Mouse (Mus musculus) left cerebral cortex, adult 18-20 months (tissue): ENCODE measurements around the gene Mapre3. TPM values are rescaled to one million over a fixed set of nuclear protein-coding genes. Genes with fewer than 3 reads are reported as not detected.

Source experiments
- DNase-seq, 2 experiments: peaks; one replicate each; pipeline ENCODE4 v3.0.0; 2021 to 2022; ENCODE audit warnings: low spot score in 2 of 2, mixed read lengths in 1 of 2
- total RNA-seq, 2 experiments: library from RNA; stranded (reverse); gene quantifications; 2 replicates each; pipeline ENCODE4 v1.2.3; 2021

Mapre3 gene
- total RNA-seq, 2 experiments from 2014 or later = 221 to 228 TPM

DNA sequence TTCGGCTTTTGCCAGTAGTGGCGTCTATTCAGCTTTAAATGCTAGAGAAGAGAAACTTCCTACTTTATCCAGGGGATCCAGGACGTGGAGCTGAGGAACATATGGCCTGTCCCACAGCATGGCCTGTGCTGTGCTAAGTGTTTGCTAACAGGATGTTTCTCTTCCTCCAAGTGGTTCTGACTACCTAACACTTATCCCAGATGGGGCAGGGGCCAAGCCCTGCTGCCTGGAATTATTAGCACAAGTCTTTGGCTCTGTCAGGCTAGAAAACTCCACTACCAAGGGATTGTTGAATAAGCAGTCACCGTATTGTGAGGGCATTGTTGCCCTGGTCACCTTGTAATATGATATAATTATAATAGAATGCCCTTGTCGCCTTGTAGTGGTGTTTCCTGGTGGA lies 8.2 kb downstream of the Mapre3 start:
- no peak for DNase-seq

DNA sequence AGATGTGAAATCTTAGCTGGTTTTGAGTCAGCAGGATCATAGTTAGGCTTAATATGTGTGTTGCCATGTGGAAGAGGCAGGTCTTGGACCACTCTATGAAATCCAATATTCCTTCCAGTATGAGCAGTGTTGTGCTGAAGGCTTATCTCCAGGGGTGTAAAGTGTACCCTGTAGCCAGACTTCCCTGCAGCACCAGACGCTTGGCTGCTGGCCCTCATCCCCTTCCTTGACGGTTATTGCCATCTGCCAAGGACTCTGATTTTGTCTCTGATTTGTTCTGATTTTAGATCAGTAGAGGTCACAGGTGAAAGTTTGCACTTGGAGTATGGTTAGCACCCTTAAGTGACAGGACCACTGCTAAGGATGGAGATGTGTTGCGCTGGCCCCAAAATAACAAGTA lies 8.7 kb downstream of the Mapre3 start:
- DNase-seq = no peak

DNA sequence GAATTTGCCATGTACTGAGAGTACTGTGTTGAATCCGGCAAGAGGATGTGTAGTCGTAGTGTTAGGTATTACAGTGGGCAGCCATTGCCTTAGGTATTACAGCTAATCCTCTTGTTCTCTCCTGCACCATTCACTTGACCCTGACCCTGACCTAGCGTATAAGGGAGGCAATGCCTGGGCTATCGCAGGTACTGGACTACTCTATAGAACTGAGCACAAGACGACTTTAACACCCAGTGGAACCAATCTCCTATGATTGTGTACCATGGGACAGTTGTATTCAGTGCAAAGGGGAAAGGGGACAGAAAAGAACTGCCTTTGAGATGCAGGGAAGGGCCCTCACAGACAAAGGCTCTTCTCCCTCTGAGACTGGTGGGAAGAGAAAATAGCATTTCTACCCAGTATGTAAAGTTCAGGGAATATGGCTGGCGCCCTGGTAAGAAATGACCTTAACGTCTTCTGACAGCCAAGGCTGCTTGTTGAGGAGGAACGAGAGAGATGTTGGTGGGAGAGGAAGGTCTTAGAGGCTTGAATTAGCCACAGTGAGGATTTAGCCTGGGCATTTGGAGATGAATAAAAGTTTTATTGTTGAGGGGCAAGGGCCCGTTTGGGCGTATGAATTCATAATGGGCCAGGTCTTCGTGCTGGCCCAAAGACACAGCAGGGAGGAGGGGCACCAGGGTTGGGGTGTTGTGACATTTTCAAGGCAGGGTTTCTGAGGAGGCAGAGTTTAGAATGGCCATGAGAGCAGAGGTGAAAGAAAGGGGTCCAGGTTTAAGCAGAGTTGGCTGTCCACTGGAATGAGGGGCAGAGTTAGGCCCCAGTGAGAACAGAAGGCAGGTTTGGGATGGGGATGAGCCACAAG lies 9.9 kb downstream of the Mapre3 start:
- DNase-seq = no peak

DNA sequence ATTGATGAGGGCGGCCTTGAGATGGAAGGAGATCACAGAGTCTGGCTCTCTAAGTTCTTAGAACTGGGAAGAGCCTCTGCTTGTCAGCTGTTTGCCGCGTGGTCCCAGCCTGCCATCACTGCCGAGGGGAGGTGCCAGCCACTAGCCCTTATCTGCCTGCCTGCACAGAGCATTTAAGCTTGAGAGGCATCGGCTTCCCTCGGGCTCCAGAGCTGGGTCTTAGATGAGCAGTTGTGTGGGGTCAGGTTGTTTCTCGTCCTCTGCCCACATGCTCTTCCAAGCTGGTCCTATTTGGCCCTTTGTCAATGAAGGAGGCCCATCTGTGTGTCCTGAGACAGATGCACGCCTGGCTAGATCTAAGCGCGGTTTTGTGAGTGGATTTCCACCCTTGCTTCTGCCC lies 10.7 kb downstream of the Mapre3 start:
- no peak for DNase-seq

DNA sequence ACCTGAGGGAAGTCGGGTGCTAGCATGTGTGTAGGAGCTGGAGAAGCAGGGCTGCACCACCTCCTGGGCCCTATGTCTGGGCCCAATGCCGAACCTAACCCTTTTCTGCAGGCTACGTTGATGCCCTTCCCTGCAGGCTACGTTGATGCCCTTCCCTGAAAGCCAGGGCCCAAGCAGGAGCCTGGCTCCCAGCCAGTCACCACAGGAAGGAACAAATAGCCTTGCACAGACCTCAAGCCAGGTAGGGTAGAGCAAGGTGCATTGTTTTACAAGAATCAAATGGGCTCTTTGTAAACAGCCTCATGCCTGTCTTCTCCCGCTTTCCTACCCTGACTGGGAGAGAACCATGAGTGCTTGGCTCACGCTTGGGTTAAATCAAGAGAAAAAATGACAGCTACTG lies 11.4 kb downstream of the Mapre3 start:
- DNase-seq = no peak

DNA sequence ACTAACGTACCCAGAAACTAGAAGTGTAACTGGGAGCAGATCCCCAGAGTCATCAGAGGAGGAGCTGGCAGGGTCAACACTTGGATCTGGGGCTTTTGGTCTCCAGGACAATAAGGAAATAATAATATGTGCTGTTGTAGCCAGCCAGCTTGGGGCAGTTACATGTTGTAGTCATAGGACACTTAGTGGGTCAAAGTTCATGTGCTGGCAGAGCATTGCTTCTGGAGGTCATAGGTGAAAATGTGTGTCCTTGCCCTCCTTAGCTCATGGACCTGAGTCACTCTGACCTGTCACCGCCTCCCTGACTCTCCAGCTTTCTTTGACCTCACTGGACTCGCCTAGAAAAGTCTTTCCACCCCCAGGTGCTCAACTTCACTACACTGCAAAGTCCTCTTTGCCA lies 19.0 kb downstream of the Mapre3 start:
- DNase-seq = no peak

DNA sequence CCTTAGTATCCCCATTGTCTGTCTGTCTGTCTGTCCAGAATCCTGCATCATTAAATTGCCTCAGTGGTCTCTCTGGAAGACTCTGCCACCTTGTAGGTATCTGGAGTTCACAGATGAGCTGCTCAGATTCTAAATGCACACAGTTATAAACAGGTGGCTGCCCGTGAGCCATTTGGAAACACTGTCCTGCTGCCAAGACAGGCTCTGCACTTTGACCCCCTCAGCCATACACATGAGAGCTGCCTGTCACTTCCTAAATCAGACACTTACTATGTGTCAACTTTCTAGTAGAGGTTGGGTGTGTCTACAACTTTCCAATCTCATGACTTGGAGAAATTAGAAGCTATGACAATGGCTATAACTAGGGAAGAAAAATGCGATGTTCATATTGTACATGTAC lies 25.3 kb downstream of the Mapre3 start:
- no peak for DNase-seq

DNA sequence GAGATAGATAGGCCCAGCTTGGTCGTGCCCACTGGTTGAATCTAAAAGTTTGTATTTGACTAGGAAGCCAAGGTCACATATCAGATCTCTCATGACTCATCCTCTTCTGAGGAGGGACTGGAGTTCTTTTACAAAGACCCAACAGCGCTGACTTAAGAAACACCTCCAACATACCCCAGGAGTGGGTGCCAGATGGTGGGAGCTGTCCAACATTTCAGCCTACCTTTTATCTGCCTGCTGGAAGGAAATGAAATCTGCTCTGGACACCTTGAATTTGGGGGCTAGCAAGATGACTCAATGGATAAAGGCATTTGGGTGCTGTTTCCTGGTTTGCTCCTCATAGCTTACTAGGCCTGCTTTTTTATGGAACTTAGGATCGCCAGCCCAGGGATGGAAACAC lies 27.5 kb downstream of the Mapre3 start:
- no peak for DNase-seq

DNA sequence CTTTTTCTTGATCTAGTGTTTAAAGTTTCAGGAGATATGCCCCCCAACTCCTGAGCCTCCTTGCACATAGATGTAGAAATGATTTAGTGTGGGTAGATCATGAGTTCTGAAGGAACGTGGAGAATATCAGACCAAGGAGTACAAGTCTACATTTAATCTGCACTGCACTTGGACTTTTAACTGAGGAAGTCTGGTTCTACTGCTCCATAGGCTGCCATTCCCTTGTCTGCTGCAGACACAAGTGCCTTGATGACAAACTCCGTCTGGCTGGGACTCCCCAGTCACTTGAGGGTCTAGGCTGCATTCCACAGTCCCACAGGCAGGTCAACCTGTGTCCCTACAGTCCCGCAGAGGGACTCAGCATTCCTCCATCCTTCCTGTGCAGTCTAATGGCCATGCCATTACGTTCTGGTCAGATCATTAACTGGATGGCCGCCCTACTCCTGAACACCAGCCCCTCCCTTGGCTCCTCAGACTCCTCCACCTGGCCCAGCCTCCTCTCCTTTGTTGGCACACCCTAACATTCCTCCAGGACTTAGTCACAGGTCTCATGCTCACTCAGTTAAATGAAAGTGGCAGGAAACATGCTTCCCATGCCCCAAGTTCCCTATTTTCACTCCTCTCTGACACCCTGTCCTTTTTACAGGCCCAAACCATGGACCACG lies 35.6 kb downstream of the Mapre3 start:
- no peak for DNase-seq

DNA sequence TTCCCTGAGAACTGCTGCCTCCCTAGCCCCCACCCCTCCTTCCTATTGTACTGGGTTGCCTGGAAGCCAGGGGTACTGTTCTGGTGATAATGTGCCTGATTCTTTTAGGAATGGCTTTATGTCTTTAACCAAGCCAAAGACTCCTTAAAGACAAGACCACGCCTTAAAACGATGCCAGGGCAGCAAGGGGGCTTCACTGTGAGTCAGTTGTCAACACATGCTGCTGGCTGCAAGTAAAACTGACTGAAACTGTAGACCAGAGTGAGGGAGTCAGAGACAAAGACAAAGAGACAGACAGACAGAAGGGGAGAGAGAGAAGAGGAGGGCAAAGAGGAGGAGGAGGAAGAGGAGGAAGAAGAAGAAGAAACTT lies 36.1 kb downstream of the Mapre3 start:
- DNase-seq = no peak

DNA sequence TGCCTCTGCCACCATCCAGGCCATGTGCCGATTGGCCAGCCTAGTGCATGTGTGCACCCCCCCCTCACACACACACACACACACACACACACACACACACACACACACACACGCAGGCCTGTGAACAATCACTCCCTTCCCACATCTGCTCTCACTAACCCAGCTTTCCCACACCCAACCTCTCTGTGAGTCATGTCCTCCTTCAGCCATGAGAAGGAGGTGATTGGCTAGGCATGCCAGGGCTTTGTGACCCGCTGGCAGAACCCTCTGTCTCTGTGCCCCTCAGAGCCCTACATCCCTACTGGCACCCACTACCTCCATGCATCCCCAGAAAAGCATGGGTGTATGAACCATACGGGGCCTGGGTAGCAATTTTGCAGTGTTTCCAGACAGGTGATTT lies 39.1 kb downstream of the Mapre3 start:
- DNase-seq = no peak

DNA sequence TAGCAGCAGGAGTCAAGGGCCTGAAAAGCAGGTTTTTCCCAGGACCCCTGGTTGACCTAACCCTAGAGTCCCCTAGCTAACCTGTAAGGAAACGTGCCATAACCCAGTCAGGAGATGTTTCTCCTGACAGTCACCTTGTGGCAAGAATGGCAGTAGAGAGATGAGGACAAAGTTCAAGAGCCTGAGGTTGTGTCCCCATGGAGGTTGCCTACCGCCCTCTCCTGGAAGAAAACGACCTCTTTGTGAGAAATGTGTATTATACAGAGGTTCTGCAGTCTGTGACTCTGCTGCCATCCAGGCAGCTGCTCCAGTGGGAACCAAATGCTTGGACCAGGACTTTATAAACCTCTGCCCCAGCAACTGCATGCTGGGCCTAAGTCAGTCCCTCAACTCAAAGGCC lies 41.2 kb downstream of the Mapre3 start:
- no peak for DNase-seq

DNA sequence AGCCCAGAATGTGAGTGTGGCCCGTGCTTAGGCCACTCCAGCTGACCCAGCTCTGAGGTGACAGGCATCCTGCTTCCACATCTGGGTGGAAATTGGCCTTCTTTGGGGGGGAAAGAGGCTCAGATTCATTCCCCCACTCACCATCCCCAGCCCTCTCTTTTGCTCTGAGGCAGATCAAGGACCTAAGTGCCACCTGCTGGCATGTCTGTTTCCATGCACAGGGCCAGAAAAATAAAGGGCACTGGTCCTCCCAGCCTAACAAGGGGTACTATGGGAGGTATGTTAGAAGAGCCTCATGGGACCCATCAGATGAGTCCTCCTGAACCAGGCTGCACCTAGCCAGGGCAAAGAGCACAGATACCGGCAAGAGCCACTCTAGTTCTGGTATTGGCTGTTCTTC lies 41.7 kb downstream of the Mapre3 start:
- no peak for DNase-seq

DNA sequence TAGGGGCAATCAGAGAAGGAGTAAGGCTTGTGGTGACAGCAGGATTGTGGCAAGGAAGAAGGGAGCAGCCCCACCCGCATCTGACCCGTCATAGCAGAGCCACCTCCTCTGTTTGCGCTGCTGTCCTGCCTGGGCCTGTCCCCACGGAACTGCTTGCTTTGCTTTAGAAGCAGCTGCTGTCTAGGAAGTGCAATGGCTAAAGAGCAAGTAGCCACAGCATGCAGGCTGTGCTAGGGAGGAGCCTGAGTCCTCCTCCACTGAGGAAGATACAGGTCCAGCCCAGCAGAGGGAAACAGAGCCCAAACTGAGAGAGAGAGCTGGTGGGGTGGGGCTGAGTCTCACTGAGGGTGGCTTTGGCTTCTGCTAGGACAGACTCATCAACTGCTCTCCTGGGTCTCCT lies 49.4 kb downstream of the Mapre3 start:
- DNase-seq = no peak

DNA sequence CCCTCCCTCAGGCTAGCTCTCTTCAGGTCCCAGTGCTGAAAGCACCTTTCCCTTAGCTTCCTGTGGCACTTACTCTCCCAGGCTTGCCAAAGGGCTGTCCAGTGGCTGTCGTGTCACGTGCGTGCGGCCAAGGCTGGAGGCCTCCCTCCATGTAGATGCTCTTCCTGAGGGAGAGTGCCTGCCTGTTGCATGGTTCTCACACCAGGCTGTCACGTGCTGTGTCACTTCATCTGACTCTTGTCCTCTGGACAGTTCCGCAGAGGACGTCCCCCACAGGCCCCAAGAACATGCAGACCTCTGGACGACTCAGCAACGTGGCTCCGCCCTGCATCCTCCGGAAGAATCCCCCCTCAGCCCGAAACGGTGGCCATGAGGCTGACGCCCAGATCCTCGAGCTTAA lies 49.9 kb downstream of the Mapre3 start:
- DNase-seq = no peak

DNA sequence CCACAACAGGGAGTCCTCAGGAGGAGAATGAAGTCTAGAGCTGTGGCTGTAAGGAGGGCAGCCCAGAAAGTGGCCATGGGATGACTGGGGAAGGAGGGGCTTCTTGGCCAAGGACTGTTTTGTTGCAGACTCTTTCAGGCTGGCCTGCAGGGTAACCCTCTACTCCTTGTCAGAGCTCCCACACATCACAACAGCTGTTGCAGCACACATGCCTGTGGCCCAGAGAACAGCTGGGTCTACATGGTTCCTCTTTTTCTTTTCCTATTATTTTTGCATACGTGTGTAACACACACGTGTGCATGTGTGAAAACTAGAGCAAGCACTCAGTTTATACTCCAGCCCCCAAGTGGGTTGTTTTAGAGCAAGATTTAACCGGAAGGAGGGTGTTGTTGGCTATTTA lies 52.4 kb downstream of the Mapre3 start:
- no peak for DNase-seq

DNA sequence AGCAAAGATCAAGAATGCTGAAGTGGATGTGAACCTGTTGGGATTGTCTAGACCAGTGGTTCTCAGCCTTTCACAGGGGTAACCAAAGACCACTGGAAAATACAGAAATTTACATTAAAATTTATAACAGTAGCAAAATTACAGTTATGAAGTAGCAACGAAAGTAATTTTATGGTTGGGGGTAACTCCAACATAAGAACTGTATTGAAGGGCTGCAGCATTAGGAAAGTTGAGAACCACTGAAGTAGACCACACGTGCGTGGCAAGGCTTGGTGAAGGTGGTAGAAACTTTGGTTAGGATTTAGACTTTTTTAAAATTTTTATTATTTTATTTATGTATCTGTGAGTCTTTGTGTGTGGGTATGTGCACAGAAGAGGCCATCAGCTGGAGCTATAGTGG lies 53.3 kb downstream of the Mapre3 start, which contains the start of gene Tmem214:
TSS of gene Tmem214 (plus strand) at position 301 of the 400 bp plus-strand sequence.
- no peak for DNase-seq

DNA sequence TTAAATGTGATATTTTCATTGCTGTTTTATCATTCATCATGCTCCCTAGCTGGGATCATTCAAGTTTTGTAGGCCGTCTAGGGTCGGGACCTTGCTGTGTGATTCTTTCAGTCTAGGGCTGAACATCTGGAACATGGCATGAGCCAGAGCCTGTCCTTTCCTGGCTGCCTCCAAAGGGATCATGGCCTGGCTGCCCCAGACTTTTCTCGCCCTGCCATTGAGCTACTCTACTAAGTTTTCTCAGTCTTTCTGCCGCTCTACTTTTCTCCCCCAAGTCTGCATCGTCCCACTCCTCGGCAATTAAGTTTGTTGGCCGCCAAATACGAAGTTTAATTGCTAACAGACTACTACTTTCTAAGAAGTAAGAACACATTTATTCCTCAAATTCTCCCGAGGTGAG lies 54.5 kb downstream of the Mapre3 start:
- DNase-seq = no peak

DNA sequence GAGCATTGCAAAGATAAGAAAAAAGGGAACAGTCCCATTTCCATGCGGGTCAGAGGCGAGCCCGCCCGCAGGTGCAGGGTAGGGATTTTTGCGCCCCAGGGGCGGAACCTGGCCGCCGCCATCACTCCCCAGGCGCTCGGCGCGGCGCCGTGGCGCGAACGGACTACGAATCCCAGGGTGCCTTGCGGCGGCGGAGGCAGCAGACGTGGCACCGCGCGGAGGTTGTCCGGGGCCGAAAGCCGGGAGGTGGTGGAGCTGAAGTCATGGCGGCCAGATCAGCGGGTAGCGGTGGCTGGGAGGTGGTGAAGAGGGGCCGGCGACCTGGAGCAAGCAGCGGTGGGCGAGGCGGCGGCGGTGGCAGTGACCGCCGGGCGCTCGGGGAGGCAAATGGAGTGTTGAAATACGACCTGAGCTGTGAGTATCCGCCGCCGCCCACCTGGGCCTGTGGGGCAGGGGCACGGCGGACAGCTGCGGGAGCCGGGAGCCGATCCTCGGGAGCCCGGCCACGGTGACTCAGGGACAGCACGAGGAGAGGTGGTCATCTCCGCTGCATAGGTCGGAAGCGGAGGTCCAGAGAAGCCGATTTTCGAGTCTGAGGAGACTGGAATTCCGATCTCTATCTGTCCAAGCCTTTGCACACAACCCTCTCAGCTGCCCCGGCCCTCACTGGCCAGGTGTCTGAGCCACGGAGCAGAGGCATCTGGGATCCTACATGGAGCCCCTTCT lies 55.1 kb downstream of the Mapre3 start:
- DNase-seq = peak; percentile 94 to 96

DNA sequence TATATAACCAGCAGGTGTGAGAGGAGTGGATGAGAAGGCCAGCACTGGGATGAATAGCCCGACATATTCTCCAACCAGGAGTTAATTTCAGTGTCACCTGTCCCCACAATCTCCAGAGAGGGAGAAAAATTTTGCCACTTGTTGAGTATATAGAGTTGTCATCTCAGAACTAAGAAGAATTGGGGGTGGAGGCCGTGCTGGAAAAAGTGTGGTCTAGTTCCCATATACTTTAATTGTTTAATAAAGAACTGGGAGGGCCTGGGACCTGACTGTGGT lies 55.6 kb downstream of the Mapre3 start:
- DNase-seq = no peak

DNA sequence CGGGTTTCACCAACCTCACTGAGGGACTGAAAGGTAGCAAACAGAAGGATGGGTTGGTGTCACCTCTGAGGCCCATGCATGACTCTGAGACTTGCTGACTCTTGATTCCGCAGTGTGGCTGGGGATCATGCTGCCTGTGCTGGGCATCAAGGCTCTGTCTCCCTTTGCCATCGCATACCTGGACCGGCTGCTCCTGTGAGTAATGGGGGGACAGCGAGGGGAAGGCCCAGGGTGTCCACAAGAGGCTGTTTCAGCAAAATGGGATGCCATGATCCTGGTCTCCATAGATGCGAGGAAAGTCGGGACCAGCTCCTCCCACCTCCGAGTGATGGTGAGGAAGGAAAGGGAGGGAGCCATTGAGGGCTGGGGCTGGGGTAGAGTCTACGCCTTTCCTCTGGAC lies 58.1 kb downstream of the Mapre3 start:
- no peak for DNase-seq

DNA sequence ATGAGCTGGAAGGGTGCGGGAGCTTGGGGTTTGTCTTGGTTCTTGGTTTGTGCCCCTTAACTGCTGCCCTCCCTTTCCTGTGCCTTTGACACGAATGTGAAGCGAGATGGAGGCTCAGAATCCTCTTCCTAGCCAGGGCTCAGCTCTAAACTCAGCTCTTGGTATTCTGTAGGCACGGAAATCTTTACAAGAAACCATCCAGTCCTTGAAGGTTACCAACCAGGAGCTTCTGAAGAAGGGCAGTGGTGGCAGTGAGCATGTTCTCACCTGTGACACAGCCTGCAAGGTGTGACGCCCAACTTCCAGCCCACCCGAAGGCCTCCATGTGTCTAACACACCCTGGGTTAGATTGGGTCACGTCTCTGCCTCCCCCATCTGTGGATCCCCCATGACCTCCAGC lies 59.9 kb downstream of the Mapre3 start:
- DNase-seq = no peak

DNA sequence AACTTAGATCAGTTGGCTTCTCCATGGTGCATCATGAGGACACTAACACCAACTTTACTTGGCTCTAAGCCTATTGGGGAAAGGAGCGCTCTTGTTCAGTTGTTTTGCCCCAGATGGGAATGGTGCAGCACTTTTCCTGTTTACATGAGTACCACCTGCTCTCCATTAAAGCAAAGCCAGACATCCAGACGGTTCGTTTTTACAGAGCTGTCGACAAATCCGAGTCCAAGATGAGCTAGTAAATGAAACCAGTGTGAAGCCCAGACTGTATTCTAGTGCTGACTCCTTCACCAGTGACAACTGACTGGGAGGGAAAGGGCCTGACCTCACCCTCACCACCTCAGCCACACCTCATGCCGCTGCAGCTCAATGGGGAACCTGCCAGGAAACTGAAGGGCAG lies 64.2 kb downstream of the Mapre3 start:
- no peak for DNase-seq
